Mouse (Mus musculus): ENCODE data around the gene Mtf1. TPM values are rescaled to one million over a fixed set of nuclear protein-coding genes. Genes with fewer than 3 reads are reported as not detected.

Mtf1 gene
- polyA plus RNA-seq, 1 experiment from 2014 or later = 10.6 TPM

DNA sequence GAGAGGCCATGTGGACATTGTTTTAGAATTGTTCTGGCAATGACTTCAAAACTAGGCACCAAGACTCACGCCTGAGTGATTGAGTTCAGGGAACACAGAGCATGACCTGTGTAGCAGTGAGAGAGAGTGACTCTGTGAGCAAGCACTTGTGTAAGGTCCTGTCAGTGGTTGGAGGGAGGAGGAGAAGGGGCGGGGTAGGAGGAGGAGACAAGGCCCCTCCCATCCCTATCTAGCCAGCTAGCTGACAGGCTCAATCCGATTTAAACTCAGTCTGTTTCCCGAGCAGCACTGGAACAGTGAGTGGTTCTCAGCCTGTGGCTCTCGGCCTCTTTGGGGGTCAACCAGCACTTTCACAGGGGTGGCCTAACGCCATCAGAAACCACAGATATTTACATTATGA is 15.9 kb downstream of the Mtf1 start:
- H3K9me3 ChIP-seq (ENCODE audit: control insufficient read depth, low read length) = no peaks in the 10 kb centered on the region
- no peaks in the 10 kb centered on the region for H3K4me1 ChIP-seq (replicated peaks; ENCODE audit: control insufficient read depth, insufficient read depth)
- H3K4me2 ChIP-seq (replicated peaks; ENCODE audit: low read depth) = no peak overlapping the region
- peaks cover 6% of the 10 kb centered on the region for H3K36me3 ChIP-seq (ENCODE audit: control insufficient read depth, insufficient read depth, low read length)
- H3K27me3 ChIP-seq (ENCODE audit: control insufficient read depth, insufficient read depth, low read length) = no peaks in the 10 kb centered on the region
- TF ChIP-seq CTCF (IDR thresholded peaks at IDR 0.05; ENCODE audit: low read depth) (no peak), EP300 (optimal IDR thresholded peaks at IDR 0.05) (no peak)
- no peak overlapping the region for H3K4me3 ChIP-seq (ENCODE audit: low read depth, low read length)
- peak; percentile 96 for ATAC-seq (ENCODE audit: low FRiP score, low TSS enrichment)
- 23% methylated on average over 6 of the region's 6 CpGs for WGBS
- H3K9ac ChIP-seq (ENCODE audit: low read length) = no peak overlapping the region
- peak; percentile 77 for DNase-seq (ENCODE audit: low spot score)
- peak overlapping the region; percentile 35; the same call in 1 of the 2 replicates for H3K27ac ChIP-seq (replicated peaks)

- DNase-seq (ENCODE audit: low spot score) (no peak), ATAC-seq (ENCODE audit: low FRiP score, low TSS enrichment) (no peak)
- TF ChIP-seq EP300 (optimal IDR thresholded peaks at IDR 0.05) (no peak), CTCF (IDR thresholded peaks at IDR 0.05; ENCODE audit: low read depth) (no peak)
- 75% methylated on average over 4 of the region's 4 CpGs for WGBS
- Histone ChIP-seq H3K9ac (ENCODE audit: low read length) (no peak overlapping the region), H3K27ac (replicated peaks) (no peak overlapping the region), H3K4me1 (replicated peaks; ENCODE audit: control insufficient read depth, insufficient read depth) (no peaks in the 10 kb centered on the region), H3K4me3 (ENCODE audit: low read depth, low read length) (no peak overlapping the region), H3K4me2 (replicated peaks; ENCODE audit: low read depth) (no peak overlapping the region), H3K36me3 (ENCODE audit: control insufficient read depth, insufficient read depth, low read length) (peaks cover 6% of the 10 kb centered on the region), H3K9me3 (ENCODE audit: control insufficient read depth, low read length) (no peaks in the 10 kb centered on the region), H3K27me3 (ENCODE audit: control insufficient read depth, insufficient read depth, low read length) (no peaks in the 10 kb centered on the region)
These were observed 16.9 kb downstream of the Mtf1 start for GRCm38 (mm10) chr4:124818832-124819231.

GRCm38 (mm10) chr4:124824967-124825366 is 23.1 kb downstream of the Mtf1 start:
- ATAC-seq (ENCODE audit: low FRiP score, low TSS enrichment) = no peak

GRCm38 (mm10) chr4:124825371-124825965 is 23.6 kb downstream of the Mtf1 start:
- Histone ChIP-seq H3K4me2 (replicated peaks; ENCODE audit: low read depth) (no peak overlapping the region), H3K4me3 (ENCODE audit: low read depth, low read length) (no peak overlapping the region), H3K36me3 (ENCODE audit: control insufficient read depth, insufficient read depth, low read length) (peaks cover 17% of the 10 kb centered on the region), H3K27ac (replicated peaks) (no peak overlapping the region), H3K9ac (ENCODE audit: low read length) (no peak overlapping the region), H3K4me1 (replicated peaks; ENCODE audit: control insufficient read depth, insufficient read depth) (no peaks in the 10 kb centered on the region), H3K27me3 (ENCODE audit: control insufficient read depth, insufficient read depth, low read length) (no peaks in the 10 kb centered on the region), H3K9me3 (ENCODE audit: control insufficient read depth, low read length) (no peaks in the 10 kb centered on the region)
- ATAC-seq (ENCODE audit: low FRiP score, low TSS enrichment) (no peak), DNase-seq (ENCODE audit: low spot score) (no peak)
- WGBS = 95% methylated on average over 21 of the region's 21 CpGs
- TF ChIP-seq CTCF (IDR thresholded peaks at IDR 0.05; ENCODE audit: low read depth) (no peak), EP300 (optimal IDR thresholded peaks at IDR 0.05) (no peak)

More at GRCm38 (mm10) chr4:124824967-124825366, 23.1 kb downstream of the Mtf1 start:
- no peaks in the 10 kb centered on the region for H3K4me1 ChIP-seq (replicated peaks; ENCODE audit: control insufficient read depth, insufficient read depth)
- H3K4me3 ChIP-seq (ENCODE audit: low read depth, low read length) = no peak overlapping the region
- TF ChIP-seq EP300 (optimal IDR thresholded peaks at IDR 0.05) (no peak), CTCF (IDR thresholded peaks at IDR 0.05; ENCODE audit: low read depth) (no peak)
- DNase-seq (ENCODE audit: low spot score) = no peak
- no peaks in the 10 kb centered on the region for H3K9me3 ChIP-seq (ENCODE audit: control insufficient read depth, low read length)
- H3K27me3 ChIP-seq (ENCODE audit: control insufficient read depth, insufficient read depth, low read length) = no peaks in the 10 kb centered on the region
- H3K9ac ChIP-seq (ENCODE audit: low read length) = no peak overlapping the region
- H3K27ac ChIP-seq (replicated peaks) = no peak overlapping the region
- H3K36me3 ChIP-seq (ENCODE audit: control insufficient read depth, insufficient read depth, low read length) = peaks cover 17% of the 10 kb centered on the region
- 87% methylated on average over 6 of the region's 6 CpGs for WGBS
- H3K4me2 ChIP-seq (replicated peaks; ENCODE audit: low read depth) = no peak overlapping the region

DNA sequence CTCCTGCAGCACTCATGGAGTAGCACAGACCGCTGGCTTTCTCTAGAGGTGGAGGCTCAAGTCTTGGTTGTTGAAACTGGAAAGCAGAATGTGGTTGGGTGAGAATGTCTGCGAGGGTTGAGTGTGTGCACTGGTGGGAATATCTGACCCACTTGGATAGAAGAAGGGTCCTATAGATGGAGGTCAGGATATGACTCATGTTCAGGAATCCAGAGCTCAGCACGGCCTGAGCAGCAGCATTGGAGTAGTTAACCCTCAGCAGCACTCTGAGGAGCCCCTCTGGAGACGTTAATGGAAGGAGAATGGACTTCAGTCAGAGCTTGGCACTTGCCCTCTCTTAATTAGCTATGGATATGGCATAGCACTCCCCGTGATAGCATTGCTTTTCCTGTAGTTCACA is 27.8 kb downstream of the Mtf1 start:
- peak; percentile 32; the same call in 1 of the 2 replicates for ATAC-seq (ENCODE audit: low FRiP score, low TSS enrichment)
- Histone ChIP-seq H3K9ac (ENCODE audit: low read length) (no peak overlapping the region), H3K4me2 (replicated peaks; ENCODE audit: low read depth) (no peak overlapping the region), H3K27me3 (ENCODE audit: control insufficient read depth, insufficient read depth, low read length) (no peaks in the 10 kb centered on the region), H3K4me1 (replicated peaks; ENCODE audit: control insufficient read depth, insufficient read depth) (no peaks in the 10 kb centered on the region), H3K36me3 (ENCODE audit: control insufficient read depth, insufficient read depth, low read length) (peaks cover 17% of the 10 kb centered on the region), H3K27ac (replicated peaks) (peak overlapping the region; percentile 30; the same call in 1 of the 2 replicates), H3K9me3 (ENCODE audit: control insufficient read depth, low read length) (no peaks in the 10 kb centered on the region), H3K4me3 (ENCODE audit: low read depth, low read length) (no peak overlapping the region)
- no peak for DNase-seq (ENCODE audit: low spot score)
- TF ChIP-seq EP300 (optimal IDR thresholded peaks at IDR 0.05) = no peak
- TF ChIP-seq CTCF (IDR thresholded peaks at IDR 0.05; ENCODE audit: low read depth) = no peak
- WGBS = 56% methylated on average over 5 of the region's 5 CpGs

- DNase-seq (ENCODE audit: low spot score) (no peak), ATAC-seq (ENCODE audit: low FRiP score, low TSS enrichment) (no peak)
- no peak overlapping the region for H3K9ac ChIP-seq (ENCODE audit: low read length)
- H3K4me3 ChIP-seq (ENCODE audit: low read depth, low read length) = no peak overlapping the region
- no peaks in the 10 kb centered on the region for H3K9me3 ChIP-seq (ENCODE audit: control insufficient read depth, low read length)
- H3K4me2 ChIP-seq (replicated peaks; ENCODE audit: low read depth) = no peak overlapping the region
- no peak overlapping the region for H3K27ac ChIP-seq (replicated peaks)
- WGBS = 94% methylated on average over 10 of the region's 10 CpGs
- TF ChIP-seq CTCF (IDR thresholded peaks at IDR 0.05; ENCODE audit: low read depth) (no peak), EP300 (optimal IDR thresholded peaks at IDR 0.05) (no peak)
- H3K36me3 ChIP-seq (ENCODE audit: control insufficient read depth, insufficient read depth, low read length) = peaks cover 8% of the 10 kb centered on the region
- H3K4me1 ChIP-seq (replicated peaks; ENCODE audit: control insufficient read depth, insufficient read depth) = no peaks in the 10 kb centered on the region
- H3K27me3 ChIP-seq (ENCODE audit: control insufficient read depth, insufficient read depth, low read length) = no peaks in the 10 kb centered on the region
These were observed 30.9 kb downstream of the Mtf1 start for GRCm38 (mm10) chr4:124832796-124833195.
